Mouse (Mus musculus) neural tube, embryonic 12.5 days (tissue): ENCODE measurements around the gene Tsc2. TPM values are rescaled to one million over a fixed set of nuclear protein-coding genes. Genes with fewer than 3 reads are reported as not detected.

ENCODE experiments used
- ATAC-seq: fragments of 200-750 bp; cut with Nextera tagmentation; 2 replicates; pipeline ENCODE4 v1.8.0; 2017; ENCODE audit warnings: low read depth, mild to moderate bottlenecking, moderate TSS enrichment, moderate library complexity; ENCODE audit not compliant: low FRiP score
- H3K27ac ChIP-seq: fragments of 300-500 bp; sonication (generic); 2 replicates; pipeline ENCODE4 v1.5.1; 2016
- H3K27me3 ChIP-seq: fragments of 300-500 bp; sonication (generic); replicated peaks from 2 replicates; pipeline ENCODE4 v1.6.1; 2016; ENCODE audit warnings: mild to moderate bottlenecking
- H3K36me3 ChIP-seq: fragments of 300-500 bp; sonication (generic); 2 replicates; pipeline ENCODE4 v1.6.1; 2016; ENCODE audit warnings: mild to moderate bottlenecking
- H3K4me1 ChIP-seq: fragments of 300-500 bp; sonication (generic); 2 replicates; pipeline ENCODE4 v1.6.1; 2016
- H3K4me2 ChIP-seq: fragments of 300-500 bp; sonication (generic); replicated peaks from 2 replicates; pipeline ENCODE4 v1.6.1; 2016; ENCODE audit warnings: mild to moderate bottlenecking
- H3K4me3 ChIP-seq: fragments of 300-500 bp; sonication (generic); 2 replicates; pipeline ENCODE4 v1.5.1; 2016
- H3K9ac ChIP-seq: fragments of 300-500 bp; sonication (generic); 2 replicates; pipeline ENCODE4 v1.6.1; 2016; ENCODE audit warnings: mild to moderate bottlenecking
- H3K9me3 ChIP-seq: fragments of 300-500 bp; sonication (generic); 2 replicates; pipeline ENCODE4 v1.6.1; 2016; ENCODE audit warnings: mild to moderate bottlenecking
- WGBS: fragments of 180-500 bp; shearing (Covaris S2); methylation state at CpG from one replicate; pipeline ENCODE4 v1.1.7; 2016; 5-methylcytosine and 5-hydroxymethylcytosine counted together
- polyA plus RNA-seq: library from polyadenylated mRNA; unstranded; fragments of >200 nt; fragmentation: Nextera tagmentation; extraction: Ambion mirVana; gene quantifications from 2 replicates; pipeline ENCODE4 v1.2.1, GENCODE M21; 2016

Tsc2 gene
- polyA plus RNA-seq, 1 experiment from 2014 or later = 66.5 TPM

DNA sequence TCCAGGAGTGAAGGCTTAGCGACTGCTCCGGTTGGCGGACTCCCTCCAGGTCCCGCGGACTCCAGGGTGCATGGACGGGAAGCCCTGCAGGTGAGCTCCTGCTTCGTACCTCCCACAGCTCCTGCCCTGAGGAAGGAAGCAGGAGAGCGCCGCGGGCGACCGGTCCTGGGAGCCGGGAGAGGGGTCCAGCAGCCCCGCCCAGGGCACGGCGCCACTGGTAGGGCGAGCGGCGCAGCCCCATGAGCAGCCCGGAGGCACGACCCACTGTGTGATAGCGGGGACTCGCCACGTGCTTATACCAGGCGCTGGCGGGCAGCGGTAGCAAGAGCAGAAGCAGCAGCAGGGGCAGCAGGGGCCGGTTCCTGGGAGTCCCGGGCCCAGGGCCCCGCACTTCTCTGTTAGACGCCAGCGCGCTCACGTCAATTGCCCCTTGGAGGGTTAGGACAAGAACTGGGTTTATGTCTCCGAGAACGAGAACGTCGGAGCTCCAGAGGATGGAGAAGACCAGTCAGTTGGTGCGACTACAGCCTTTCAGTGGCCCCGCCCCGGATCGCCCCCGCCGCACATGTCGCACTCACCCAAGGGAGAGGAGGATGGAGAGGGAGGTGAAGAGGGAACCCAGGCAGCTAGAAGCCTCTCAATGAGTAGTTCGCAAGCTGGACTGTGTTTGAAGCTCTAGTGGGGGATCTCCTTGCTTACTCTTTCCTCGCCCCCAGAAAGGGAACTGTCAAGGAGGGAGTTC, 25.8 kb upstream of the Tsc2 start, which contains the start of gene Npw:
Npw (minus strand) TSS at position 441 of the 742 bp plus-strand sequence.
- peak within 1 kb of the TSS; percentile 68 for H3K4me2 ChIP-seq
- H3K4me1 ChIP-seq = peaks cover 9% of the 10 kb centered on the region
- 1% methylated on average over 47 of the region's 47 CpGs for WGBS
- peak within 1 kb of the TSS; percentile 42; the same call in 1 of the 2 replicates for H3K9ac ChIP-seq
- no peaks in the 10 kb centered on the region for H3K36me3 ChIP-seq
- H3K27ac ChIP-seq = no peak within 1 kb of the TSS
- H3K27me3 ChIP-seq = peaks cover 47% of the 10 kb centered on the region
- no peak for ATAC-seq
- peak within 1 kb of the TSS; percentile 33 for H3K4me3 ChIP-seq
- H3K9me3 ChIP-seq = no peaks in the 10 kb centered on the region

DNA sequence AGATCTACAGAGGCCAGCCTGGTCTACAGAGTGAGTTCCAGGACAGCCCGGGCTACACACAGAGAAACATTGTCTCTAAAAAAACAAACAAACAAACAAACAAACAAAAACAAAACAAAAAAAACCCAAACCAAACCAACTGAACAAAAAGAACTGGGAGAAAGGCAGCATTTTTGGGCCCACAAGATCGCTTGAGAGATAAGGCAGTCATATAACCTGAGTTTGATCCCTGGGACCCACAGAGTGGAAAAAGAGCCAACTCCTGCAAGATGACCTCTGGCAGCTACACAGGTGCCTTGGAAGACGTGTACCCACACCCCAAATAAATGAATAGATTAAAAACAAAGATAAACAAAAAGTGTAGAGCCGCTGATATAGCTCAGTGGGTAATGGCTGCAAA, 22.5 kb upstream of the Tsc2 start:
- ATAC-seq = no peak
- no peak overlapping the region for H3K27ac ChIP-seq
- no peaks in the 10 kb centered on the region for H3K36me3 ChIP-seq
- no peak overlapping the region for H3K9ac ChIP-seq
- 75% methylated on average over 4 of the region's 4 CpGs for WGBS
- no peak overlapping the region for H3K4me3 ChIP-seq
- no peak overlapping the region for H3K4me2 ChIP-seq
- peaks cover 49% of the 10 kb centered on the region for H3K27me3 ChIP-seq
- peaks cover 13% of the 10 kb centered on the region for H3K4me1 ChIP-seq
- H3K9me3 ChIP-seq = no peaks in the 10 kb centered on the region

DNA sequence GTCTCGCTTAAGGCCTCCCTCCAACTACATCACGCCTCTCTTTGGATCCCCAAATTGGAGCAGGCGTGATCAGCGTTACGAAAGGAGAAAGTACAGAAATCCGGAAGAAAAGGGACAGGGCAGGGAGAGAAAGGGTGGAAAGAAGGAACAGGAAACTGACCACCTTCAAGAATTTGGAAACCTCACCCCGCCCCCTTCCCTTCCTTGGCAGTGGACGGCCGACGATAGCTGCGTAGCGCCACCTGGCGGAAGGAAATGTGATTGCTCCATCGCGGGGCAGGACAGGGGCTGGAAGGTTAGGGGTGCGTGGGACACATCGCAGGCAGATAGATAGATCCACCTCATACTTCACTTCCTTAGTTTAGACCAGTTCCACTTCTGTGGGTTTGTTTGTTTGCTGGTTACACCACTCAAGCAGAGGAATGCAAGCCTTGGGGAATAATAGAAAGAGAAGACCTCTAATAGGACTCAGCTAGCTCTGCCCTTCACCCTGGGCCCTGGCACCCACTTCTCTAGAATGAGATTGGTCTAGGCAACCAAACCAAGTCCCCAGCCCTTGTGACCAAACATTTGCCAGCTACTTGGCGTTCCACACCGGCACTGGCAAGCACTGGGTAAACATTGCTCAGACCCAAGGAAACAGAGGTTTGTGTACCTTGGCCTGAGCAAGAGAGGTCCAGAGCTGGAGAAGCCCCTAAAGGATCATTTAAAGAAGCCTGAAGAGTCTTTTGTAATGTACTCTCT, 21.7 kb upstream of the Tsc2 start:
- no peak for ATAC-seq
- 4% methylated on average over 19 of the region's 19 CpGs for WGBS
- no peak overlapping the region for H3K27ac ChIP-seq
- H3K4me3 ChIP-seq = no peak overlapping the region
- no peak overlapping the region for H3K9ac ChIP-seq
- peaks cover 21% of the 10 kb centered on the region for H3K4me1 ChIP-seq
- H3K4me2 ChIP-seq = peak overlapping the region; percentile 54
- no peaks in the 10 kb centered on the region for H3K9me3 ChIP-seq
- H3K36me3 ChIP-seq = no peaks in the 10 kb centered on the region
- H3K27me3 ChIP-seq = peaks cover 48% of the 10 kb centered on the region

DNA sequence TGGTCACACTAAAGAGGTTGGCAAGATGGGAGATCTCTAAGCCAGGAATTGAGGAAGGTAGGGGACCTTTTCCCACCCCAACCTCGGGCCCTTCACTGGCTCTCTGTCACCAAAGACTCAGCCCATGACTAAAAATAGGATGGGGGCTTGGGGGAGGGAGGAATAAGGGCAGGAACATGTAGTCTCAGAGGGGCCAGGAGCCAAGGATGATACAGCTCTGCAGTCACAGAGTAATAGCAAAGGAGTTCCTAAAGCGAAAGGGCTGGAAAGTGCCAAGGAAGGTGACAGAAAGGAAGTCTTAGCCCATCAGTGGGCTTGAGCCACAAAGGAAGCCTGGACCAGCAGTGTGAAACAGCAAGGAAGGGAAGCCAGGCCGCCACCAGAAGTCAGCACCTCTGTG, 19.4 kb upstream of the Tsc2 start:
- Histone ChIP-seq H3K27me3 (peaks cover 34% of the 10 kb centered on the region), H3K4me1 (peaks cover 12% of the 10 kb centered on the region), H3K27ac (no peak overlapping the region), H3K9ac (no peak overlapping the region), H3K4me2 (no peak overlapping the region), H3K36me3 (no peaks in the 10 kb centered on the region), H3K9me3 (no peaks in the 10 kb centered on the region), H3K4me3 (no peak overlapping the region)
- WGBS = 70% methylated on average over 3 of the region's 3 CpGs
- ATAC-seq = no peak

DNA sequence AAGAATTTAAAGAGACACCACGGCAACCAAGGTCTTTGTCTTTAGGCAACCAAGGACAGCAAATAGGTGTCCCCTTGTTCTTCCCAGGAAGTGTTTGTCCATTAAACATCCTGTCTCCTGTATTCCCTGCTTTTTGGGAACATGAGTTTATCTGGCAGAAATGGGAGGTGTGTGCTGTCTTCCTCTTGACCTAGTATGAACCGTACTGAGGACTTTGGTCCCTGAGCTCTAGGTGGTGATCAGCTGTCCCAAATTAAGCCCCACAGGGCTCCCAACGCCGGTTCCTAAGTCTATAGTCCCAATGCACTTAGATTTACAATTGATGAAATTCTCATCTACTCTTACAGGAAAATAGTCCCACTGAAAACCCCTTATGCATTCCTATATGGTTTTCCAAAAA, 18.3 kb upstream of the Tsc2 start:
- 0 out of 2 replicates have a peak overlapping the region, but pooled peaks have one; percentile 72 for H3K9ac ChIP-seq
- peaks cover 12% of the 10 kb centered on the region for H3K4me1 ChIP-seq
- no peaks in the 10 kb centered on the region for H3K36me3 ChIP-seq
- no peaks in the 10 kb centered on the region for H3K9me3 ChIP-seq
- H3K27me3 ChIP-seq = peaks cover 25% of the 10 kb centered on the region
- H3K27ac ChIP-seq = no peak overlapping the region
- no peak for ATAC-seq
- no peak overlapping the region for H3K4me3 ChIP-seq
- 76% methylated on average over 4 of the region's 4 CpGs for WGBS
- H3K4me2 ChIP-seq = peak overlapping the region; percentile 95

DNA sequence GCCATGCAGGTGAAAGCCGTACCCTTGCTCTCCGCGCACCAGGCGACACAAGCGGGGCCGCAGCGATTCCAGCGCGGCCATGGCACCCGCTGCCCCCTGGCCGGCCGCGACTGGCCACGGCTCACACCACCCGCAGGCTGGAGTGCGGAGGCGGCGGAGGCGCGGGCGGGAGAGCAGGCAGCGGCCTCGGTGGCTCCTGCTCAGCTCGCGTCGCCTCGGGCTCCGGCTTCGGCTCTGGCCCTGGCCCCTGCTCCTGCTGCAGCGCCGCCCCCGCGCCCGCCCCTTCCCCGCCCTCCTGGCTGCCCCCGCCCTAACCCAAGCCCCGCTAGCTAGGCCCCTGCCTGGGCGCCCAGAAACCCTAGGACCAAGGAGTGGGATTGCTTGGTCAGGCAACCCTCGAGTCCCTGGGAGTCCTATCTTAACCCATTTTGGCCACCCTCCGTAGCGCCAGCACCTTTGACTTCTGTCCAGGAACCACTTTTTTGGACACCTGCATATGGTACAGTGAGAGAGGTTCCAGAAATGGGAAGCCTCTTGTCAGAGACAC, 17.7 kb upstream of the Tsc2 start, which contains the start of gene Slc9a3r2:
Slc9a3r2 (minus strand) TSS at position 258 of the 547 bp plus-strand sequence.
- Histone ChIP-seq H3K9ac (peak within 1 kb of the TSS; percentile 72), H3K4me1 (peaks cover 12% of the 10 kb centered on the region), H3K27me3 (peaks cover 25% of the 10 kb centered on the region), H3K9me3 (no peaks in the 10 kb centered on the region), H3K36me3 (no peaks in the 10 kb centered on the region), H3K27ac (no peak within 1 kb of the TSS), H3K4me3 (peak within 1 kb of the TSS; percentile 59), H3K4me2 (peak within 1 kb of the TSS; percentile 95)
- 0 out of 2 replicates have a peak, but pooled peaks have one; percentile 27 for ATAC-seq
- WGBS = 1% methylated on average over 41 of the region's 41 CpGs

DNA sequence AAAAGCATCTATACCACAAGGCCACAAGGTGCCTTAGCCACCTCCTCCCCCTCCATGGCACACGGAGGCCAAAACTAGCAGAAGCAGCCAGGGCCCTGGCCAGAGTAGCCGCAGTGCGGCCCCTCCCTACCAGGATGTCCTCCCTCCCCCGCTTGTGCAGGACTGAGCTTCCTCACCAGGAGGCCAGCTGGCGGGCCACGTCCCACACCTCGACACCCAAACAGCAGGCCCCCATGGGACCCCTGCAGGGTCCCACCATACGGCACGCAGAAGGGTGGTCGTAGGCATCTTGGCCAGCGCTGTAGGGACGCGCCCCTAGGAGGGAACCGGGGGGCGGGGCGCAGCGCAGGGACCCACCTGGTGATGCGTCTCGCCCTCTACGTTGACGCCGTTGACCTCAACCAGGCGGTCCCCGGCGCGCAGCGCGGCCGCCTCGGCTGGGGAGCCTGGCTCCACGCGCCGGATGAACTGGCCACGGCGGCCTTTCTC, 17.2 kb upstream of the Tsc2 start:
- H3K27ac ChIP-seq = no peak overlapping the region
- H3K4me3 ChIP-seq = peak overlapping the region; percentile 59
- H3K4me2 ChIP-seq = peak overlapping the region; percentile 95
- peak overlapping the region; percentile 72 for H3K9ac ChIP-seq
- H3K9me3 ChIP-seq = no peaks in the 10 kb centered on the region
- no peaks in the 10 kb centered on the region for H3K36me3 ChIP-seq
- H3K4me1 ChIP-seq = peaks cover 12% of the 10 kb centered on the region
- ATAC-seq = peak; percentile 42; the same call in 1 of the 2 replicates
- H3K27me3 ChIP-seq = peaks cover 25% of the 10 kb centered on the region
- whole genome bisulfite sequencing = under 1% methylated on average over 35 of the region's 35 CpGs

DNA sequence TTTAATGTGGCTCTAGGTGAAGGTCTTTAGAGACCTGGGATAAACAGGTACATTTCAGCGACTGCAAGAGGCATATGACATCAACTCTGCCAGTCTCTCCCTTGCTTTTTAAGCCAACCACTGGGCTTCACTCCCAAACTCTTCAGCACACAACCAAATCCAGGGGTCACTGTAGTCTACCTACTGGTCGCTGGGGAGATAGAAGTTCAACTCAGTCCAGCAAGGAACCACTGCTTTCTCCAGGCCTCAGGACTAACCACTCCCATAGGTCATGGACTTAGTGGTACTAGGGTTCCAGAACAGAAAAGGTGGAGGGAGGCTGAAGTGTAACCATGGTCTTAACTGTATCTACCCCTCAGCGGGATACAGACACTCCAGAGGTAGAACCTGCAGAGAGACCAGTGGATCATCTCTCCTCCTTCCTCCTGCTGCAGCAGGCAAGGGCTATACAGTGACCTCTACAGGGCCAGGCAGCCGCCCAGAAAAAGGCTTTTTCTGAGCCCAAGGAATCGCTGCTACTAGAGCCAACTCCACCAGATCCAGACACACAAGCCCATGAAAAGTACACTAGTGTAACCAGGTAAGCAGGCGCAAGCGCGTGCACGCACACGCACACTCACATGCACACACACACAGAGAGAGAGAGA, 16.4 kb upstream of the Tsc2 start:
- H3K27me3 ChIP-seq = peaks cover 25% of the 10 kb centered on the region

DNA sequence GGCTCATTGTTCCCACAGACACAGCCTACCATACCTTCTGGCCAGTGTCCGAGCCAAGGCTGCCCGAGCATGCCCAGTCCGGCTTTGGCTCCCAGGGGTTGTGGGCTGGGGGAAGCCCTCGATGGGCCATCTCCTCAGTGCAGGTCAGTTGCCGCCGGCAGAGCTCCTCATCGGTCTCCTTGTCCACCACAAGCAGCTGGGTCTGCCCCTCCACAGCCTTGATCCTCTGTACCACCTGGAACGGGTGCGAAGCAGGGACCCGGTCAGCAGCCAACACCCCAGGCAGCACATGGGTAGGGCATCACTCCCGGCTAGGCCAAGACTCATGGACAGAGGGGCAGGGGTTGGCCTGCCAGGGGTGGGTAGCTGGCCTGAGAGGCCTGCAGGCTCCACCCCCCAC, 15.1 kb upstream of the Tsc2 start:
- Histone ChIP-seq H3K9me3 (no peaks in the 10 kb centered on the region), H3K4me2 (peak overlapping the region; percentile 18; the same call in 1 of the 2 replicates), H3K27me3 (peaks cover 25% of the 10 kb centered on the region), H3K9ac (0 out of 2 replicates have a peak overlapping the region, but pooled peaks have one; percentile 26), H3K4me1 (peaks cover 21% of the 10 kb centered on the region), H3K4me3 (no peak overlapping the region), H3K36me3 (no peaks in the 10 kb centered on the region), H3K27ac (no peak overlapping the region)
- ATAC-seq = no peak
- 80% methylated on average over 11 of the region's 11 CpGs for WGBS

More for the DNA sequence above, 16.4 kb upstream of the Tsc2 start:
- no peak overlapping the region for H3K4me3 ChIP-seq
- 74% methylated on average over 10 of the region's 10 CpGs for WGBS
- peak overlapping the region; percentile 95 for H3K4me2 ChIP-seq
- ATAC-seq = no peak
- no peak overlapping the region for H3K27ac ChIP-seq
- no peaks in the 10 kb centered on the region for H3K9me3 ChIP-seq
- no peaks in the 10 kb centered on the region for H3K36me3 ChIP-seq
- H3K9ac ChIP-seq = peak overlapping the region; percentile 72; the same call in 1 of the 2 replicates
- H3K4me1 ChIP-seq = peaks cover 16% of the 10 kb centered on the region

DNA sequence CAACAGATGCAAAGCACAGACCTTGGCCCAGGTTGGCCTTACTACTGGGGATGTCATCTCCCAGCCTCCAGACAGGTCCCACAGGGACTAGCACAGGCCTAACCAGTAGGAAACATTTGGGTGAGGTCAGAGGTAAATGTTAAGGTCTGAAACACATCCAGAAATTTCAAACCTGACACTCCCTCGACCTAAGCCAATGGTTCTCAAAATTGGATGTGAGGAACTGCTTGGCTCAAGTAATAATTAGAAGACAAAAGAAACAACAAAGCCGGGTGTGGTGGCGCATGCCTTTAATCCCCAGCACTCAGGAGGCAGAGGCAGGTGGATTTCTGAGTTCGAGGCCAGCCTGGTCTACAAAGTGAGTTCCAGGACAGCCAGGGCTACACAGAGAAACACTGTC, 14.0 kb upstream of the Tsc2 start:
- Histone ChIP-seq H3K4me1 (peaks cover 21% of the 10 kb centered on the region), H3K9ac (no peak overlapping the region), H3K4me2 (no peak overlapping the region), H3K36me3 (no peaks in the 10 kb centered on the region), H3K9me3 (no peaks in the 10 kb centered on the region), H3K4me3 (no peak overlapping the region), H3K27me3 (peaks cover 25% of the 10 kb centered on the region), H3K27ac (no peak overlapping the region)
- no peak for ATAC-seq
- WGBS = 89% methylated on average over 4 of the region's 4 CpGs

DNA sequence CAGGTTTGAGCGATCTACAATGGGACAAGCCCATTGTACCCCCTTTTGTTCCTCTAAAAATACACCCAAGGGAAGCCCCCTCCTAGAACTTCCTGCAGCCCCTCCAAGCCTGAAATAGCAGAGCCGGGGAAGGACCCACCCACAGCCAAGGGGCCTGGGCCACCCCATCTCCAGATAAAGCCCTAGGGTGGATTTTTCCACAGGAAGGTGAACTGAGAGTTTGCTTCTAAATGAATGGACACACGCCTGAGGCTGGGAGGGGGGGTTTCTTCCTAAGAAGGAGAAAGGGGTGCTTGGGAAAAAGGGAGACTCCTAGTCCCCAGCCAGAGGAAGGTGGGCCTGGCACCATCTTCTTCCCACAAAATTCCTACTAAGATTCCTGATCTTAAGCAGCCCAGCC, 13.5 kb upstream of the Tsc2 start:
- peaks cover 21% of the 10 kb centered on the region for H3K4me1 ChIP-seq
- no peak overlapping the region for H3K27ac ChIP-seq

More for the DNA sequence above, 13.5 kb upstream of the Tsc2 start:
- no peak overlapping the region for H3K9ac ChIP-seq
- no peak overlapping the region for H3K4me3 ChIP-seq
- H3K36me3 ChIP-seq = no peaks in the 10 kb centered on the region
- no peak for ATAC-seq
- no peak overlapping the region for H3K4me2 ChIP-seq
- WGBS = 85% methylated on average over 3 of the region's 3 CpGs
- H3K27me3 ChIP-seq = peaks cover 25% of the 10 kb centered on the region
- no peaks in the 10 kb centered on the region for H3K9me3 ChIP-seq
